Mouse (Mus musculus) cerebellum, postnatal 36 days (tissue): ENCODE measurements around the gene Nono.

Experiments
- DNase-seq, 2 experiments: peaks; one replicate each; pipeline ENCODE4 v3.0.0; 2021 to 2022; ENCODE audit warnings: mixed read lengths in 2 of 2

The Nono gene

GRCm38 (mm10) chrX:101429142-101429949, at the start of gene Nono:
Gene Nono (plus strand): TSS chrX:101429318.
- DNase-seq = peak; percentile 75 to 80

GRCm38 (mm10) chrX:101379744-101380143, 49.4 kb upstream of the Nono start:
- DNase-seq = no peak

- no peak for DNase-seq
Measured at GRCm38 (mm10) chrX:101383455-101383854, 45.7 kb upstream of the Nono start.

- DNase-seq = peak; percentile 34 to 35
Measured at GRCm38 (mm10) chrX:101384439-101385137, 44.5 kb upstream of the Nono start.

- no peak for DNase-seq
Measured at GRCm38 (mm10) chrX:101386222-101386621, 42.9 kb upstream of the Nono start.

GRCm38 (mm10) chrX:101388866-101389537, 40.1 kb upstream of the Nono start:
- no peak for DNase-seq

- DNase-seq = no peak
Measured at GRCm38 (mm10) chrX:101394341-101394740, 34.8 kb upstream of the Nono start.

- DNase-seq = no peak
Measured at GRCm38 (mm10) chrX:101396459-101396858, 32.7 kb upstream of the Nono start.

- peak; percentile 53 to 68 for DNase-seq
Measured at GRCm38 (mm10) chrX:101418946-101419724, 10.0 kb upstream of the Nono start.

- DNase-seq = peak; percentile 83 to 88
Measured at GRCm38 (mm10) chrX:101419725-101420699, 9.1 kb upstream of the Nono start.

GRCm38 (mm10) chrX:101420700-101421095, 8.4 kb upstream of the Nono start, which contains the start of gene Zmym3:
Gene Zmym3 (minus strand): TSS chrX:101420849.
- DNase-seq = peak in 1 of 2 experiments; percentile 5

GRCm38 (mm10) chrX:101423462-101423861, 5.7 kb upstream of the Nono start:
- no peak for DNase-seq

GRCm38 (mm10) chrX:101427774-101428173, 1.3 kb upstream of the Nono start:
- peak in 1 of 2 experiments; percentile 13 for DNase-seq

GRCm38 (mm10) chrX:101428785-101429141, 355 bp upstream of the Nono start:
- peak in 1 of 2 experiments; percentile 21 for DNase-seq

GRCm38 (mm10) chrX:101429976-101430375, 858 bp downstream of the Nono start:
- DNase-seq = no peak

- DNase-seq = no peak
Measured at GRCm38 (mm10) chrX:101448886-101449475, 19.9 kb downstream of the Nono start, which contains the start of gene Itgb1bp2. Gene Itgb1bp2 (plus strand): TSS chrX:101449088.

GRCm38 (mm10) chrX:101451147-101451546, 22.0 kb downstream of the Nono start:
- no peak for DNase-seq

GRCm38 (mm10) chrX:101451591-101451990, 22.5 kb downstream of the Nono start:
- DNase-seq = no peak

- no peak for DNase-seq
Measured at GRCm38 (mm10) chrX:101472202-101472601, 43.1 kb downstream of the Nono start.

- DNase-seq = no peak
Measured at GRCm38 (mm10) chrX:101481604-101482350, 52.7 kb downstream of the Nono start.
